Mouse (Mus musculus): ENCODE data around the gene Impdh2. TPM values are rescaled to one million over a fixed set of nuclear protein-coding genes. Genes with fewer than 3 reads are reported as not detected.
A peak's percentile ranks its signal among the peaks of the same experiment; 100 is the strongest.

The Impdh2 gene
- total and polyA plus RNA-seq, 2 experiments from 2014 or later, result 106 to 115 TPM

DNA sequence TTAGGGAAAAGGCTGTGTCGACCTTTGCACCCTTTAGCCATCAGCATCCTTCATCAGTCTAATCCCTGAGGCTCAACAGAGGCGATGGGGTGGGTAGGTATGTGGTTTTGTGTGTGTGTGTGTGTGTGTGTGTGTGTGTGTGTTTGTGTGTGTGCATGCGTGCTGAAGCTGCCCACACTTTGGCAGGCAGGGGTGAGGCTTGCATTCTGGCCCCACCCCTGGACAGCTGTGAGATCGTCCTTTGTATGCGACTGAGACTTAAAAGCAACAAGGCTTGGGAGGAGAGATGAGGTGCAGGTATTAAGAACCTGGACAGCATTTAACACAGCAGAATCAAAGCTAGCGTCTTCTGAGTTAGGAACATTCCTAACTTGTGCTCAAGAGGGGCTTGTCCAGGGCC, 16.9 kb downstream of the Impdh2 start:
- no peaks in the 10 kb centered on the region for H3K27me3 ChIP-seq (ENCODE audit: insufficient read depth, low read length)
- DNase-seq (no peak), ATAC-seq (no peak)
- peaks cover 37% of the 10 kb centered on the region for H3K36me3 ChIP-seq (ENCODE audit: insufficient read depth)
- peak overlapping the region; percentile 90 for H3K4me3 ChIP-seq (ENCODE audit: low read depth, low read length)
- peak overlapping the region; percentile 94; the same call in 1 of the 2 replicates for H3K9ac ChIP-seq
- TF ChIP-seq CTCF (IDR thresholded peaks at IDR 0.05; ENCODE audit: low read depth), result no peak
- WGBS, result 39% methylated on average over 6 of the region's 6 CpGs
- H3K4me1 ChIP-seq (ENCODE audit: insufficient read depth), result peaks cover 15% of the 10 kb centered on the region
- 0 out of 2 replicates have a peak overlapping the region, but pooled peaks have one; percentile 97 for H3K27ac ChIP-seq (ENCODE audit: low read depth, low read length)
- no peaks in the 10 kb centered on the region for H3K9me3 ChIP-seq (ENCODE audit: low read length)
- peak overlapping the region; percentile 73 for H3K4me2 ChIP-seq (ENCODE audit: low read depth)

DNA sequence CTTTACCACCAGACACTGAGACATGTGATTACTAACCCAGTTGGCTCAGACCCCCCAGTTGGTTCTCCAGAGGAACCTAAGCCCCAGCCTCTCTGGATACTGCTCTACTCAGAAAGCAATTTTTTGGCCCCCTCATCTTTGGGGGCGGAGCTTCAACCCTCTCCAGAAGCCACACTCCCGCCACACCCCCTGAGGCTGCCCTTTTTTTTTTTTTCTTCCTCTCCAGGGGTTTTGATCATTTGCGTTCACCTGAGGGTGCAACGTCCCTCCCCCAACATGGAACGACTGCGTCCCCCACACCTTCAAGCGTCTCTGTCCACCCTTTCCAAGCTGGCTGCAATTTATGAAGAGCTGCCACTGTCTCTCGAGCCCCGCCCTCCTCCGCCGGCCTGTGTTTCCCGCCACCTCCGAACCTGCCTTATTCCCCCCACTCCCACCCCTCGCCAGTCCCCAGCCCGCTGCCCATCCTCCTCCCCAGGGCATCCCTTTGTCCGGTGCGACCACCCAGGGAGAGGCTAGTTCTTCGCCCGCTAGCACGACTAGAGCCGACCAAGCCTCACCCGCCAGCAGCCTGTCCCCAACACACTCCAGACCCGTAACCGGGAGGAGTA, 18.0 kb downstream of the Impdh2 start:
- H3K27ac ChIP-seq (ENCODE audit: low read depth, low read length), result peak overlapping the region; percentile 97
- no peaks in the 10 kb centered on the region for H3K27me3 ChIP-seq (ENCODE audit: insufficient read depth, low read length)
- peak overlapping the region; percentile 73 for H3K4me2 ChIP-seq (ENCODE audit: low read depth)
- under 1% methylated on average over 24 of the region's 24 CpGs for WGBS
- DNase-seq (peak; percentile 67), ATAC-seq (peak; percentile 23; the same call in 1 of the 2 replicates)
- H3K4me3 ChIP-seq (ENCODE audit: low read depth, low read length), result peak overlapping the region; percentile 90
- H3K9me3 ChIP-seq (ENCODE audit: low read length), result no peaks in the 10 kb centered on the region
- H3K4me1 ChIP-seq (ENCODE audit: insufficient read depth), result peaks cover 15% of the 10 kb centered on the region
- peak overlapping the region; percentile 94 for H3K9ac ChIP-seq
- peaks cover 37% of the 10 kb centered on the region for H3K36me3 ChIP-seq (ENCODE audit: insufficient read depth)
- no peak for TF ChIP-seq CTCF (IDR thresholded peaks at IDR 0.05; ENCODE audit: low read depth)

DNA sequence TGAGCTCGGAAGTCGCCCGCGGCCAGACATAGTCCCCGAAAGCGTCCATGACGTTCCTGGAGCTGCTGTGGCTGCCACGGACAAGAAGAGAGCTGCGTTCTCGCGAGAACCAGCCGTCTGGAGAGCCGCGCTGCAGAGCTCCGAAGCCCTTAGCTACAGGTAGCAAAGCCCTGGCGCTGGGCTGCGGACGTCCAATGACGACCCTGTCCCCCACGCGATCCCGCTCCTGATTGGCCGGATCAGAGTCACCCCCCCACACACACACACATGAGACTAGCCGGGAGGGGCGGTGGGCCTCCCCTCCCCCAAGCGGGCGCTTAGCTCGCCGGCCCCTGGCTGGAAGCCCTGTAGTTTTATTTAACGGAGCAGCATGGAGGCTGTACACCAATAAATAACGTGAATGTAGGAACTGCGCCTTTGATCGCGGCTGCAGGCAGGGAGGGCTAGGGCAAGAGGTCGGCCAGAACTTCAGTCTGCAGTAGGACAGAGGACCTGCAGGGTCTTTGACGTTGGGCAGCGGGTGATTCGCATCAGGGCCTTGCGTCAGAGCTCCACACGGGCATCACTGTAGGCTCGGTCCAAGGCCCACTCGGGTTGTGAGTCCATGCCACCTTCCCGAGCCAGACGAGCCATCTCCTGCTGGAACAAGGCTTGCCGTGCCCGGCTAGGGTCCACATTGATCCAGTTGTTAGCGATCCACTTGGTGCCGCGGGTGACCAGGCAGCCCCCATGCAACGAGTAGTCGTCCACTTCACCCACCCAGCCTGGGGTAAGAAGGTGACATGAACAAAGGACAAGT, 18.7 kb downstream of the Impdh2 start, which contains the start of gene Wdr6:
Gene Wdr6, minus strand, starts transcription at position 195 of the 799 bp plus-strand sequence.
- peak within 1 kb of the TSS; percentile 97 for H3K27ac ChIP-seq (ENCODE audit: low read depth, low read length)
- 7% methylated on average over 51 of the region's 51 CpGs for WGBS
- no peaks in the 10 kb centered on the region for H3K27me3 ChIP-seq (ENCODE audit: insufficient read depth, low read length)
- H3K4me3 ChIP-seq (ENCODE audit: low read depth, low read length), result peak within 1 kb of the TSS; percentile 90
- H3K4me2 ChIP-seq (ENCODE audit: low read depth), result peak within 1 kb of the TSS; percentile 73
- DNase-seq (peak; percentile 96), ATAC-seq (peak; percentile 97)
- H3K36me3 ChIP-seq (ENCODE audit: insufficient read depth), result peaks cover 31% of the 10 kb centered on the region
- TF ChIP-seq CTCF (IDR thresholded peaks at IDR 0.05; ENCODE audit: low read depth), result no peak; the same call in 1 of the 2 replicates
- H3K4me1 ChIP-seq (ENCODE audit: insufficient read depth), result peaks cover 15% of the 10 kb centered on the region
- H3K9me3 ChIP-seq (ENCODE audit: low read length), result no peaks in the 10 kb centered on the region
- peak within 1 kb of the TSS; percentile 94 for H3K9ac ChIP-seq

DNA sequence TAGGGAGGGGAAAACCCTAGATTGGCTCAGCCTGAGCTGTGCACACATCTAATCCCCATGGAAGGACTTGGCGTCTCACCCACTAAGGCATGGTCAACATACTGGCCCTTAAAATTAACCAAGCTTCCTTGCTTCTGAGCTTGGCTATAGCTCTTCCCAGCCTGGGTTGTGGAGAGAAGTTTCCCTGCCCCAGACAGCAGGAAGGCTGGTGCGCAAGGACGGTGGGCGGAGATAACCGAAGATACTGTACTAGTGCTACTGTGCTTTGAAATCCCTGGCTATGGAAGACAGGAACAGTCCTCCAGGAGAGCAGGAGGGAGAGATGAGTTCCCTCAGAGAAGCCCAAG, 19.2 kb downstream of the Impdh2 start:
- DNase-seq, result no peak
- Histone ChIP-seq H3K4me3 (ENCODE audit: low read depth, low read length) (peak overlapping the region; percentile 90; the same call in 1 of the 2 replicates), H3K9ac (peak overlapping the region; percentile 94), H3K4me1 (ENCODE audit: insufficient read depth) (peaks cover 15% of the 10 kb centered on the region), H3K27me3 (ENCODE audit: insufficient read depth, low read length) (no peaks in the 10 kb centered on the region), H3K9me3 (ENCODE audit: low read length) (no peaks in the 10 kb centered on the region), H3K27ac (ENCODE audit: low read depth, low read length) (peak overlapping the region; percentile 97), H3K36me3 (ENCODE audit: insufficient read depth) (peaks cover 31% of the 10 kb centered on the region), H3K4me2 (ENCODE audit: low read depth) (peak overlapping the region; percentile 73)
- 66% methylated on average over 5 of the region's 5 CpGs for WGBS
- ATAC-seq, result no peak
- no peak for TF ChIP-seq CTCF (IDR thresholded peaks at IDR 0.05; ENCODE audit: low read depth)

DNA sequence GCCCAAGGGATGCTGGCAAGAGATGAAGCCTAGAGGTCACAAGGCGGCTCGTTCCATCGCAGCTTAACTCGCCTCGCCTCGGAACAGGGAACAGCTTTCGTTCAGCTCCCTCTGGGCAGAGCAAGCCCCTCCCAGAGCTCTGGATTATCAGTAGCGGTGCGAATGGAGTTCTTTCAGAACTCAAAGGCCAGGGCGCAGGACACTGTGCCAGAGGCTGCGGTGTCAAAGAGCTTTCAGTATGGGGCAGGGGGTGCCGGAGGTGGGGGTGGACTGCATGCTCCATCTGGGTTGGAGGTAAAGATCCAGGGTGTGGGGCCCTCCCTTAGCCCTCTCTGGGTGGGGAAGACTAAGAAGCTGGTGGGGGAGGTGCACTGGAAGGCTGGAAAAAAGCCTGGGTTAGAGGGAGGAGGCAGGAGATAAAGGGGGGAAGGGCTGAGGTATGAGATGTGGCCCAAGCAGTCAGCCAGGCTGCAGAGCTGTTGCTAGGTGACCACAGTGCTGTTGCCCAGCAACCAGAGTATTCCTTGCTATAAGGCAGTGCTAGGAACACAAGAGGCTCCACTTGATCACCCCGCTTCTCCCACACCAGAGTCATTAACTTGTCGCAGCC, 27.6 kb downstream of the Impdh2 start:
- Histone ChIP-seq H3K9me3 (ENCODE audit: low read length) (no peaks in the 10 kb centered on the region), H3K4me1 (ENCODE audit: insufficient read depth) (peaks cover 24% of the 10 kb centered on the region), H3K27me3 (ENCODE audit: insufficient read depth, low read length) (no peaks in the 10 kb centered on the region), H3K36me3 (ENCODE audit: insufficient read depth) (peaks cover 4% of the 10 kb centered on the region; the same call in 1 of the 2 replicates), H3K4me3 (ENCODE audit: low read depth, low read length) (peak overlapping the region; percentile 13; the same call in 1 of the 2 replicates), H3K27ac (ENCODE audit: low read depth, low read length) (peak overlapping the region; percentile 94), H3K4me2 (ENCODE audit: low read depth) (peak overlapping the region; percentile 47), H3K9ac (peak overlapping the region; percentile 44)
- DNase-seq, result peak; percentile 91
- WGBS, result 1% methylated on average over 14 of the region's 14 CpGs
- no peak for TF ChIP-seq CTCF (IDR thresholded peaks at IDR 0.05; ENCODE audit: low read depth)
- ATAC-seq, result peak; percentile 98

DNA sequence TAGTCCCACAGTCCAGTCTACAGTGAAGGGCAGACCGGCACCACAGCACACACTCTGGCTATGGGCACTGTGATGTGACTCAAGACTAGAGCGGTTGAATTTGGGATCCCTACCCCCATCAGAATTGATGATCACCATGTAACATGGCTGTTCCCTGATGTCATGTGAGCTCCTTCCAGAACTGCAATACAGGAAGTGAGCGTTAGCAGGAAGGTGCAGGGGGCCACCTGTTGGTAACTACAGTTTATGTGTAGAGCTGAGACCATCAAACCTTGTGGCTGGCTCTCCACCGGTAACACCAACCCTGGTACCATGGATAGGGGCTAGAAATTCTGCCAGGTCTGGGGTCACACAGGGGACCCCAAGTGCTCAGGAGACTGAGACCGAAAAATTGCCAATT, 29.1 kb downstream of the Impdh2 start:
- H3K9me3 ChIP-seq (ENCODE audit: low read length), result no peaks in the 10 kb centered on the region
- ATAC-seq (no peak), DNase-seq (peak; percentile 48)
- WGBS, result 66% methylated on average over 5 of the region's 5 CpGs
- H3K4me1 ChIP-seq (ENCODE audit: insufficient read depth), result peaks cover 24% of the 10 kb centered on the region
- peak overlapping the region; percentile 94 for H3K27ac ChIP-seq (ENCODE audit: low read depth, low read length)
- H3K36me3 ChIP-seq (ENCODE audit: insufficient read depth), result 0 out of 2 replicates have a peak, but pooled peaks cover 6% of the 10 kb centered on the region
- no peak overlapping the region for H3K4me2 ChIP-seq (ENCODE audit: low read depth)
- no peak overlapping the region for H3K4me3 ChIP-seq (ENCODE audit: low read depth, low read length)
- no peak overlapping the region for H3K9ac ChIP-seq
- H3K27me3 ChIP-seq (ENCODE audit: insufficient read depth, low read length), result no peaks in the 10 kb centered on the region
- TF ChIP-seq CTCF (IDR thresholded peaks at IDR 0.05; ENCODE audit: low read depth), result peak; percentile 54
